Mouse (Mus musculus): Measurements from ENCODE around the gene Carm1. TPM values are rescaled to one million over a fixed set of nuclear protein-coding genes. Genes with fewer than 3 reads are reported as not detected.
"Not testable (repeated sequence)": the region's sequence is repeated elsewhere in the genome, so short reads cannot be mapped to it uniquely, and the experiment has no call there.

The Carm1 gene
- polyA plus RNA-seq, 1 experiment from 2014 or later: 59.6 TPM

DNA sequence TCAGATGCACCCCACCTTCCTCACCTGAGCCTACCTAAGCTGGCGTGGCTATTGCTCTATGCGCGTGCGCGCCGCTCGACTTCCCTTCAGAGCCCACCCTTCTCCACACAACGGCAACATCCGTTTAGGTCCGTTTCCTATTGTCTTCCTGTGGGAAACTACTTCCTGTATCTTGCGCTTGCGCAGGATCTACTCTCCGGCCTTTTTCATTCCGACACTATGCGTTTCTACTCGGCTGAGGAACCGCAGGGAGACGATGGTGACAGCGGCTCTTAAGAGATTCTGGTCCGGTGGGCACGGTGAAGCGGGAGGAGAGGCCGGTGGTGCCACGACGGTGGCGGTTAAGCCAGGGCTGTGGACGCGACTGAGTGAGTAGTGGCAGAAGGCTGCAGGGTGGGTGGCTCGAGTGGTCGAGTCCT is 46.0 kb downstream of the Carm1 start, which contains the start of the genes Timm29 and Yipf2:
Gene Timm29 (plus strand): TSS at position 20 of the 419 bp plus-strand sequence.
Gene Yipf2 (minus strand): TSS at position 126 of the 419 bp plus-strand sequence.
- Histone ChIP-seq H3K4me3 (peak within 1 kb of the TSS; percentile 86), H3K36me3 (peaks cover 55% of the 10 kb centered on the region)
- WGBS: 0% methylated on average over 30 of the region's 30 CpGs

DNA sequence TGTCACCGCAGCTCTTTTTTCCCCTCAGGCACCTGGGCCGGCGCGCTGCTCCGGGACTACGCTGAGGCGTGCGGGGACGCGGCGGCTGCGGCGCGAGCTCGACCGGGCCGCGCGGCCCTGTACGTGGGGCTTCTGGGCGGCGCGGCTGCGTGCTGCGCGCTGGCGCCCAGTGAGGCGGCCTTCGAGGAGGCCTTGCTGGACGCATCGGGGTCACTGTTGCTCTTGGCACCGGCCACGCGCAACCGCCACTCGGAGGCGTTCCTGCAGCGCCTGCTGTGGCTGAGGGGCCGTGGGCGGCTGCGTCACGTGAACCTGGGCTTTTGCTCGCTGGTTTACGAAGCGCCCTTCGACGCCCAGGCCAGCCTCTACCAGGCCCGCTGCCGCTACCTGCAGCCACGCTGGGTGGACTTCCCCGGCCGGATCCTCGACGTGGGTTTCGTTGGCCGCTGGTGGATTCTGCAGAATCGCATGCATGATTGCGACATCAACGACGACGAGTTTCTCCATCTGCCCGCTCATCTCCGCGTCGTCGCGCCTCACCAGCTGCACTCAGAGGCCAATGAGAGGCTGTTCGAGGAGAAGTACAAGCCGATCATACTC is 46.5 kb downstream of the Carm1 start:
- peaks cover 50% of the 10 kb centered on the region for H3K36me3 ChIP-seq
- peak; percentile 83 for DNase-seq (ENCODE audit: low spot score)
- H3K4me3 ChIP-seq: peak overlapping the region; percentile 86
- H3K27ac ChIP-seq: peak overlapping the region; percentile 88
- no peaks in the 10 kb centered on the region for H3K27me3 ChIP-seq (ENCODE audit: insufficient read depth, poor library complexity, severe bottlenecking)
- WGBS: 3% methylated on average over 69 of the region's 69 CpGs
- no peaks in the 10 kb centered on the region for H3K9me3 ChIP-seq
- peaks cover 25% of the 10 kb centered on the region for H3K4me1 ChIP-seq

More for the DNA sequence above, 46.0 kb downstream of the Carm1 start, which contains the start of the genes Timm29 and Yipf2:
- Histone ChIP-seq H3K27ac (peak within 1 kb of the TSS; percentile 88), H3K27me3 (ENCODE audit: insufficient read depth, poor library complexity, severe bottlenecking) (no peaks in the 10 kb centered on the region), H3K9me3 (no peaks in the 10 kb centered on the region), H3K4me1 (peaks cover 25% of the 10 kb centered on the region)
- DNase-seq (ENCODE audit: low spot score): peak; percentile 97

DNA sequence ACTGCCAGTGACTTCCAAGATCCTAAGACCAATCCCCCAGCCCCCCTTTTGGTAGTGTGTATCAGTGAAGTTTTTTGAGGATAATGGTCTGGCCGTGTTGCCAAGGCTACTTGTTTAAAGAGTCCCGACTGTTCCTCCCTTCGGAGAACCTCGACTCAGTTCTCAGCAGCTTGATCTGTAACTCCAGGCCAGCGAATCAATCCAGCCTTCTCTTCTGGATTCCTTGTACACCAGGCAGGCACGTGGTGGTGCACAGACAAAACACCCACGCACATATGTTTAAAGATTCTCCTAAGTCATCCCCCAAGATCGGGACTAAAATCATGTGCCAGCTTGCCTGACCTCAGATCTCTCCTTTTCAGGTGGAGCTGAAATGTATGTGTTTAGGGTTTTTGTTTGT is 47.7 kb downstream of the Carm1 start:
- peaks cover 25% of the 10 kb centered on the region for H3K4me1 ChIP-seq
- 90% methylated on average over 8 of the region's 8 CpGs for WGBS
- peaks cover 39% of the 10 kb centered on the region for H3K36me3 ChIP-seq
- H3K27ac ChIP-seq; DNase-seq (ENCODE audit: low spot score); H3K9me3 ChIP-seq; H3K27me3 ChIP-seq (ENCODE audit: insufficient read depth, poor library complexity, severe bottlenecking); H3K4me3 ChIP-seq: not testable (repeated sequence)

DNA sequence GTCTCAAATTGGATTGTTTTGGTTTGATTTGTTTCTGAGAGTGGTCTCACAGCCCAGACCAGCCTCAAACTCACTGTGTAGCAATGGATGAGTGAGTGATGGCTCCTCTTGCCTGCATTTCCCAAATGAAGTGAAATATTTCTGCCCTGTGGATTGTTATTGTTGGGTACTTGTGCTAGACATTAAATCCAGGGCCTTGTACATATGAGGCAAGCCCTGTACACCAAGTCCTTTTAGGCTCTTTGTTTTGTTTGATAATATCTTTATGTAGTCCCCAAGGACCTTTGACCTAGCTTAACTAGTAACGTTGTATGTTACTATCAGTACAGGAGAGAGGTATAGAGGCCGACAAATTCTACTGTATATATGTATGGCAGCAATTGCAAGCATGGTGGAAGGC is 48.1 kb downstream of the Carm1 start:
- Histone ChIP-seq H3K9me3 (no peaks in the 10 kb centered on the region), H3K27me3 (ENCODE audit: insufficient read depth, poor library complexity, severe bottlenecking) (no peaks in the 10 kb centered on the region), H3K36me3 (peaks cover 34% of the 10 kb centered on the region), H3K4me1 (peaks cover 25% of the 10 kb centered on the region), H3K27ac (no peak overlapping the region), H3K4me3 (no peak overlapping the region)
- WGBS: 85% methylated on average over 2 of the region's 2 CpGs
- DNase-seq (ENCODE audit: low spot score): no peak

DNA sequence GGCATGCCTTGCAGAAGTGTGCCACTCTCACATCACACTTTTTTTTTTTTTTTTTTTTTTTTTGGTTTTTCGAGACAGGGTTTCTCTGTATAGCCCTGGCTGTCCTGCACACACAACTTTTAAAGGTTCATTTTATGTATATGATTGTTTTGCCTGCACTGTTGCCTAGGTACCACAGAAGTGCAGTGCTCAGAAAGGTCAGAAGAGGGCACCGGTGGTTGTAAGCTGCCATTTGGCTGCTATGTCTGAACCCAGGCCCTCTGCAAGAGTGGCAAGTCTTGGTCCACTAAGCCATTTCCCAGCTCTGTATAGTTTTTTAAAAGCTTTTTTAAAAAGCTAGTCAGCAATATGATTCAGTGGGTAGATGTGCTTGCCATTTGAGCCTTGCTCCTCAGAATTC is 51.5 kb downstream of the Carm1 start:
- Histone ChIP-seq H3K36me3 (peaks cover 23% of the 10 kb centered on the region; the same call in 1 of the 2 replicates), H3K4me3 (no peak overlapping the region), H3K27ac (no peak overlapping the region), H3K4me1 (peaks cover 13% of the 10 kb centered on the region), H3K27me3 (ENCODE audit: insufficient read depth, poor library complexity, severe bottlenecking) (no peaks in the 10 kb centered on the region), H3K9me3 (no peaks in the 10 kb centered on the region)
- DNase-seq (ENCODE audit: low spot score): no peak
- 22% methylated on average over 2 of the region's 2 CpGs for WGBS

DNA sequence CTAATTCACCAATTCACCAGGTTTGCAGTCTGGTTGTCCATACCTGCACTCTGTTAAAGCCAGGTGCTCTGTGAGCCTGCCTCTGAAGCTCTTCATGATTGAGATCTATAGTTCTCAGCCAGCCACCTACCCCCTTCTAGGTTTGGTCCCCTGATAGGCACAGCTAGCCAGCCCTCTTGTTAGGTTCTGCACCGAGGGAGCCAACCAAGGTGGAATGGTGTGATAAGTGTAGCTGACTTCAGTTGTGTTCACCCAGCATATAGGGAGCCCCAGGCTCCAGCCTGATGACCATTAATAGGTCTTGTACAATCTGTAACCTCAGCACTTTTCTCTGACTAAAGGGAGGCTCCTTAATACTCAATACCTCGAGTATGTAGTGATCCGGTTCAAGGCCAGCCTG is 53.5 kb downstream of the Carm1 start:
- DNase-seq (ENCODE audit: low spot score): no peak
- Histone ChIP-seq H3K27ac (no peak overlapping the region), H3K4me3 (no peak overlapping the region), H3K27me3 (ENCODE audit: insufficient read depth, poor library complexity, severe bottlenecking) (no peaks in the 10 kb centered on the region), H3K36me3 (peaks cover 11% of the 10 kb centered on the region; the same call in 1 of the 2 replicates), H3K9me3 (no peaks in the 10 kb centered on the region), H3K4me1 (no peaks in the 10 kb centered on the region)
- WGBS: 66% methylated on average over 3 of the region's 3 CpGs

DNA sequence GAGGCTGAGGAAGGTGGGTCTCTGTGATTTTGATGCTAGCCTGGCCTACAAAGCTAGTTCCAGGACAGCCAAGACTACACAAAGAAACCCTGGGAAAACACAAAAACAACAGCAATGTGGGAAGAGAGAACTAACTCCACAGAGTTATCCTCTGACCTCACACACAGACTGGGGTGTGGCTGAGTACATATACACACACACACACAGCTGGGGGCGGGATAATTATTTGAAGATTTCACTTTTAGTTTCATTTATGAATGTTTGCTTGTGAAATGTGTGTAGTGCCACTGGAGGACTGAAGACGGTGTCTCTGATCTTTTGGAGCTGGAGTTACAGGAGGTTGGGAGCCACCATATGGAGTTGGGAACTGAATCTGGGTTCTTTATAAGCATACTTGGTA is 54.4 kb downstream of the Carm1 start:
- 85% methylated on average over 2 of the region's 2 CpGs for WGBS
- no peaks in the 10 kb centered on the region for H3K4me1 ChIP-seq
- DNase-seq (ENCODE audit: low spot score): no peak
- H3K4me3 ChIP-seq: no peak overlapping the region
- H3K27me3 ChIP-seq (ENCODE audit: insufficient read depth, poor library complexity, severe bottlenecking): no peaks in the 10 kb centered on the region
- H3K36me3 ChIP-seq: peaks cover 6% of the 10 kb centered on the region; the same call in 1 of the 2 replicates
- no peaks in the 10 kb centered on the region for H3K9me3 ChIP-seq
- no peak overlapping the region for H3K27ac ChIP-seq

DNA sequence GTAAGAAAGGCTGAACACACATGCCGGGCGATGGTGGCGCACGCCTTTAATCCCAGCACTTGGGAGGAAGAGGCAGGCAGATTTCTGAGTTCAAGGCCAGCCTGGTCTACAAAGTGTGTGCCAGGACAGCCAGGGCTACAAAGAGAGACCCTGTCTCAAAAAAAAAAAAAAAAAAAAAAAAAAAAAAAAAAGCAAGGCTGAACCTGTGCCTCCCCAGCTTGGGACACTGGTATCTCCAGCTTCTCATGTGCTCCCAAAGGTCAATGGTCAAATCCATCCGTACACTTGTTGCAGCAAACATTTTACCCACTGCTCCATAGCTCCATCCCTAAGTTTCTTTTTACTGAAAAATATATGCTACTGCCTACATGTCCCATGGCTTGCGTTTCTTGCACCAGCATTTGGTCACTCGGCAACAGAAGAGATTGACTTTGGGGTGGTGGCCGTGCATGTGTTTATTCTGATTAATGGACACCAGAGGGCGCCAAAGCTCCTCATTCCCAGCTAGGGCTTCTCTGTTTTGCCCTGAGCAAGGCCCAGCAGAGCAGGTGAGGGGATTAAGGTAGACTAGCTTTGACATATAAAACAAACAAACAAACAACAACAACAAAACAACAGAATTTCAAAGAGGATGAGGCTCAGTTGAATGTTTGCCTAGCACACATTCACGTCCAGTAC is 55.2 kb downstream of the Carm1 start:
- H3K4me3 ChIP-seq: no peak overlapping the region
- no peak overlapping the region for H3K27ac ChIP-seq
- no peaks in the 10 kb centered on the region for H3K27me3 ChIP-seq (ENCODE audit: insufficient read depth, poor library complexity, severe bottlenecking)
- 47% methylated on average over 10 of the region's 10 CpGs for WGBS
- DNase-seq (ENCODE audit: low spot score): peak; percentile 87
- H3K36me3 ChIP-seq: 0 out of 2 replicates have a peak, but pooled peaks cover 2% of the 10 kb centered on the region
- no peaks in the 10 kb centered on the region for H3K4me1 ChIP-seq
- H3K9me3 ChIP-seq: no peaks in the 10 kb centered on the region

DNA sequence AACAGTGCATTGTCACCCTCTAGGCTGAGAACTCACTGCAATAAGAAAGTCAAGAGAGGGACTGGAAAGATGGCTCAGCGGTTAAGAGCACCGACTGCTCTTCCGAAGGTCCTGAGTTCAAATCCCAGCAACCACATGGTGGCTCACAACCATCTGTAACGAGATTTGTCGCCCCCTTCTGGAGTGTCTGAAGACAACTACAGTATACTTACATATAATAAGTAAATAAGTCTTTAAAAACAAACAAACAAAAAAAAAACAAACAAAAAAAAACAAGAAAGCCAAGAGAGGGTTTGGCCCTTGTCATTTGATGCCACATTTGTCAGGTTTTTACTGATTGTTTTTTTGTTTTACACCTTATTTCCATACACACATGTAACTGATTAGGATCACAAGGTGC is 57.4 kb downstream of the Carm1 start:
- H3K27ac ChIP-seq: no peak overlapping the region
- no peaks in the 10 kb centered on the region for H3K9me3 ChIP-seq
- 67% methylated on average over 5 of the region's 5 CpGs for WGBS
- H3K36me3 ChIP-seq: no peaks in the 10 kb centered on the region
- DNase-seq (ENCODE audit: low spot score): no peak
- no peak overlapping the region for H3K4me3 ChIP-seq
- no peaks in the 10 kb centered on the region for H3K4me1 ChIP-seq
- H3K27me3 ChIP-seq (ENCODE audit: insufficient read depth, poor library complexity, severe bottlenecking): no peaks in the 10 kb centered on the region

DNA sequence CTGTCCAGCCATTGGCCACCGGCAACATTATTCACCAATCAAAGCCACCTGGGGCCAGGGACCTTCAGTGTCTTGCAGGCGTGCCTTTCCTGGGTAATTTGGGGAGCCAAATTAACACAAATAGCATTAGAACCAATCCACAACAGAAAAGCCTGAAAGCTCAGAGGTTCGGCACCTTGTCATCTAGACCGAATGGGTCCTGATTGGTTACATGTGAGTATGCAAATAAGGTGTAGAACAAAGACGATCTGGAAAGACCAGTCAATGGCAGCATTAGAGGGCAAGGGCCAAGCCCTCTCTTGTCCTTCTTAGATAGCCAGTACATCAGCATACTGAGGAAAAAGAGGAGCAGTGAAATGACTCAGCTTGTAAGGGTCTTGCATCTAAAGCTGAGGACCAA is 59.2 kb downstream of the Carm1 start:
- WGBS: 73% methylated on average over 5 of the region's 5 CpGs
- no peak for DNase-seq (ENCODE audit: low spot score)
- no peak overlapping the region for H3K27ac ChIP-seq
- H3K4me1 ChIP-seq: no peaks in the 10 kb centered on the region
- no peak overlapping the region for H3K4me3 ChIP-seq
- H3K9me3 ChIP-seq: no peaks in the 10 kb centered on the region
- H3K36me3 ChIP-seq: no peaks in the 10 kb centered on the region
- no peaks in the 10 kb centered on the region for H3K27me3 ChIP-seq (ENCODE audit: insufficient read depth, poor library complexity, severe bottlenecking)

DNA sequence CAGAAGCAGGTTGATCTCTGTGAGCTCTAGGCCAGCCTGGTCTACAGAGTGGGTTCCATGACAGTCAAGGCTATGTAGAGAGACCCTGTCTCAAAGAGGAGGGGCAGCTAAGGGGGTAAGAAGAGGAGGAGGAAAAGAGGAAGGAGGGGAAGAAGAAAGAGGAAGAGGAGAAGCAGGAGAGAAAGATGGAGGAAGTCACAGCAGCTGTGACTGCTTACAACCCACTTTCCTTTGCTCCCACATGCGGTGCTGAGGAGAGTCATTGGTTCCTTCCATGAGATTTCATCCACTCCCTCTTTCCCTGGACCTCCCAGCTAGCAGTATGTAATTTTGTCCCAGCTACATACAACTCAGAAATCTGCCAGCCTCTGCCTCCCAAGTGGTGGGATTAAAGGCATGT is 60.0 kb downstream of the Carm1 start:
- no peaks in the 10 kb centered on the region for H3K9me3 ChIP-seq
- no peak for DNase-seq (ENCODE audit: low spot score)
- H3K4me1 ChIP-seq: no peaks in the 10 kb centered on the region
- WGBS: 83% methylated on average over 1 of the region's 1 CpGs
- H3K36me3 ChIP-seq: no peaks in the 10 kb centered on the region
- no peak overlapping the region for H3K27ac ChIP-seq
- H3K27me3 ChIP-seq (ENCODE audit: insufficient read depth, poor library complexity, severe bottlenecking): no peaks in the 10 kb centered on the region
- no peak overlapping the region for H3K4me3 ChIP-seq

DNA sequence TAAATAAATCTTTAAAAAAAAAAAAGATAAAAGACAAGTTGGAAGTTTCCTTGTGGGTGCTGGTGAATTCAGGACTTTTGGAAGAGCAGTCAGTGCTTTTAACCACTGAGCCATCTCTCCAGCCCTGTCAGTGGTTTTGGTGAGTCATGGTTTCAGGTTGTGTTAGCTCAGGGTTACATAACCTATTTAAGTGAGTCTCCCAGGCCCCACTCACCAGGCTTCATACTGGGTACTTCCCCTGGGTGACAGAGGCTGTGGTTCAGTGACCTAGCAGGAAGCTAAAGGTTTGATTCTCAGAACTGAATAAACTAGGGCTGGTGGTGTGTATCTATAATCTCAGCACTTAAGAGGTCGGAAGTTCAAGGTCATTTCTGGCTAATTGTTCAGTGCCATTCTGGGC is 63.2 kb downstream of the Carm1 start:
- DNase-seq (ENCODE audit: low spot score): no peak
- H3K27me3 ChIP-seq (ENCODE audit: insufficient read depth, poor library complexity, severe bottlenecking): no peaks in the 10 kb centered on the region
- no peaks in the 10 kb centered on the region for H3K4me1 ChIP-seq
- WGBS: 74% methylated on average over 1 of the region's 1 CpGs
- no peaks in the 10 kb centered on the region for H3K36me3 ChIP-seq
- H3K4me3 ChIP-seq: no peak overlapping the region
- H3K27ac ChIP-seq: no peak overlapping the region
- no peaks in the 10 kb centered on the region for H3K9me3 ChIP-seq

DNA sequence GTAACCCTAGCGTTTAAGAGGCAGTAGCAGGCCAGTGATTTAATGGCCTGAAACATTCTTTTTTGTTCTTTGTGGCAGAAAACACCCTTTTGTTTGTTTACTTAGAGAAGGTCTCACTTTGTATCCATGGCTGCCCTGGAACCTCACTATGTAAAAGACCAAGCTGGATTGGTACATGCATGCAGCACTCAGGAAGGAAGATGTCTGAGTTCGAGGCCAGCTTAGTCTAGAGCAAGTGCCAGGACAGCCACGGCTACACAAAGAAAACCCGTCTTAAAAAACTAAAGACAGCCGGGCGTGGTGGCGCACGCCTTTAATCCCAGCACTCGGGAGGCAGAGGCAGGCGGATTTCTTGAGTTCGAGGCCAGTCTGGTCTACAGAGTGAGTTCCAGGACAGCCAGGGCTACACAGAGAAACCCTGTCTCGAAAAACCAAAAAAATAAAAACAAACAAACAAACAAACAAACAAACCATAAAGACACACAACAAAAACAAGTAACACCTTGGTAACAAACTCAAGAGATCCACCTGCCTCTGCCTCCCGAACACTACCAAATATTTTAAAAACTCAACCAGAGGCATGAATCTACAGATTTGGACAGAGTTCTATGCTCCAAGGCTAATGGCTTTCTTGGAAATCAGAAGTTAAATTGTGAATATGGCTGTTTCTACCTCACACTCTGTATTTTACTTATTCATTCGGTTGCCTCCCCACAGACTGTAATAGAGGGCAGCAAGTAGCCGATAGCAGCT is 68.3 kb downstream of the Carm1 start:
- DNase-seq (ENCODE audit: low spot score): no peak
- no peaks in the 10 kb centered on the region for H3K27me3 ChIP-seq (ENCODE audit: insufficient read depth, poor library complexity, severe bottlenecking)
- H3K36me3 ChIP-seq: peaks cover 12% of the 10 kb centered on the region
- H3K27ac ChIP-seq: peak overlapping the region; percentile 99
- peaks cover 14% of the 10 kb centered on the region; the same call in 1 of the 2 replicates for H3K4me1 ChIP-seq
- peak overlapping the region; percentile 88 for H3K4me3 ChIP-seq
- 79% methylated on average over 15 of the region's 15 CpGs for WGBS
- H3K9me3 ChIP-seq: no peaks in the 10 kb centered on the region
